Mouse (Mus musculus) kidney, embryonic 16.5 days (tissue): ENCODE data around the gene Brd3. TPM values are rescaled to one million over a fixed set of nuclear protein-coding genes. Genes with fewer than 3 reads are reported as not detected.

Experiments
- ATAC-seq: fragments of 200-750 bp; cut with Nextera tagmentation; 2 replicates; pipeline ENCODE4 v1.8.0; 2017; ENCODE audit warnings: moderate TSS enrichment; ENCODE audit not compliant: low FRiP score, low TSS enrichment
- H3K27ac ChIP-seq: fragments of 300-500 bp; sonication (generic); 2 replicates; pipeline ENCODE4 v1.5.1; 2014; ENCODE audit warnings: low read length
- H3K27me3 ChIP-seq: fragments of 300-500 bp; sonication (generic); 2 replicates; pipeline ENCODE4 v1.6.1; 2014; ENCODE audit warnings: low read length, control low read depth, mixed read lengths; ENCODE audit not compliant: insufficient read depth
- H3K36me3 ChIP-seq: fragments of 300-500 bp; sonication (generic); 2 replicates; pipeline ENCODE4 v1.6.1; 2014; ENCODE audit warnings: low read length, control low read depth, mixed read lengths; ENCODE audit not compliant: insufficient read depth
- H3K4me1 ChIP-seq: fragments of 300-500 bp; sonication (generic); 2 replicates; pipeline ENCODE4 v1.6.1; 2014; ENCODE audit warnings: low read length, control low read depth, mixed read lengths; ENCODE audit not compliant: insufficient read depth
- H3K4me2 ChIP-seq: fragments of 300-500 bp; sonication (generic); replicated peaks from 2 replicates; pipeline ENCODE4 v1.6.1; 2014; ENCODE audit warnings: low read depth, low read length
- H3K4me3 ChIP-seq: fragments of 300-500 bp; sonication (generic); 2 replicates; pipeline ENCODE4 v1.5.1; 2014; ENCODE audit warnings: mild to moderate bottlenecking, low read length
- H3K9ac ChIP-seq: fragments of 300-500 bp; sonication (generic); replicated peaks from 2 replicates; pipeline ENCODE4 v1.6.1; 2014; ENCODE audit warnings: low read length
- H3K9me3 ChIP-seq: fragments of 300-500 bp; sonication (generic); 2 replicates; pipeline ENCODE4 v1.6.1; 2016; ENCODE audit warnings: low read length, control low read depth
- WGBS: fragments of 180-500 bp; shearing (Covaris S2); extraction: QIAGEN DNeasy Blood & Tissue Kit; methylation state at CpG from one replicate; pipeline ENCODE4 v1.1.7; 2014; 5-methylcytosine and 5-hydroxymethylcytosine counted together
- polyA plus RNA-seq: library from polyadenylated mRNA; unstranded; fragments of >200 nt; fragmentation: Nextera tagmentation; extraction: Ambion mirVana; gene quantifications from 2 replicates; pipeline ENCODE4 v1.2.1, GENCODE M21; 2015

Gene Brd3
- polyA plus RNA-seq, 1 experiment from 2014 or later: 103 TPM

DNA sequence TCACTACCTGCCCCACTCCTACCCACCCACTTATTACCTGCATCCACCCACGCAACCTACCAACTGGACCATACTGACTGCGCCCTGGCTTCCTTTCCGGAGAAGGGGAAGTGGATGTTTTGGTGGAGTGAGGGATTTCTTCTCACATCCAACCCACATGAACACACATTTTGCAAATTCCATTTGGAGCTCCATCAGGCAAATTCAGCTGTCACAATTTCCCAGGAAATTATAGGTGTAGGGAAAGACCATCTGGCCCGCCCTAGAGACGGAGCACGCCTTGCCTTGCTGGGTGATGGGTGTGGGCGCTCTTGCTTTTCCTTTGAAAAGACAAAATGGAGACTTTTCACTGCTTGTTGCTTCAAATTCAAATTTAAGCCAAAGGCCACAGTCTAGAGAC is 76.8 kb downstream of the Brd3 start:
- H3K9ac ChIP-seq: no peak overlapping the region
- WGBS: 86% methylated on average over 7 of the region's 7 CpGs
- no peaks in the 10 kb centered on the region for H3K36me3 ChIP-seq
- H3K4me1 ChIP-seq: peaks cover 11% of the 10 kb centered on the region
- H3K27me3 ChIP-seq: no peaks in the 10 kb centered on the region
- no peak overlapping the region for H3K4me3 ChIP-seq
- ATAC-seq: no peak
- no peaks in the 10 kb centered on the region for H3K9me3 ChIP-seq
- H3K4me2 ChIP-seq: no peak overlapping the region
- no peak overlapping the region for H3K27ac ChIP-seq

DNA sequence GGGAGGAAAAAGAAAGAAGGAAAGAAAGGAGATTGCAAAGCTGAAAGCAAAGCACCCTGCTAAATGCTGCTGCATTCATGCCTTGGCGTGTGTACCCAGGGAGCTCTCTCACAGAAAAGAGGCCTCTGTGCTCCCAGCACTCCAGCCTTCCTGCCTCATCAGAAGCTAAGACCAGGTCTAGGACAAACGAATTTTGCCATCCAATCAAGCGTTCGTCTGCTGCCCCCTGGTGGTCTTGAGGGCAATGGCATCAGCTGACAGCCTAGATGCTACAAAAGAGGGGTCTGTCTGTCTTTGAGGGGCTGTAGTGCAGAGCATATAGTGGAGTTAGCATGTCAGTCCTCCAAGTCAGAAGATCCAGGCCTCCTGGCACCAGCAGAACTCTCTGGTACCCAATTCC is 79.4 kb downstream of the Brd3 start:
- no peak overlapping the region for H3K27ac ChIP-seq
- H3K4me2 ChIP-seq: no peak overlapping the region

DNA sequence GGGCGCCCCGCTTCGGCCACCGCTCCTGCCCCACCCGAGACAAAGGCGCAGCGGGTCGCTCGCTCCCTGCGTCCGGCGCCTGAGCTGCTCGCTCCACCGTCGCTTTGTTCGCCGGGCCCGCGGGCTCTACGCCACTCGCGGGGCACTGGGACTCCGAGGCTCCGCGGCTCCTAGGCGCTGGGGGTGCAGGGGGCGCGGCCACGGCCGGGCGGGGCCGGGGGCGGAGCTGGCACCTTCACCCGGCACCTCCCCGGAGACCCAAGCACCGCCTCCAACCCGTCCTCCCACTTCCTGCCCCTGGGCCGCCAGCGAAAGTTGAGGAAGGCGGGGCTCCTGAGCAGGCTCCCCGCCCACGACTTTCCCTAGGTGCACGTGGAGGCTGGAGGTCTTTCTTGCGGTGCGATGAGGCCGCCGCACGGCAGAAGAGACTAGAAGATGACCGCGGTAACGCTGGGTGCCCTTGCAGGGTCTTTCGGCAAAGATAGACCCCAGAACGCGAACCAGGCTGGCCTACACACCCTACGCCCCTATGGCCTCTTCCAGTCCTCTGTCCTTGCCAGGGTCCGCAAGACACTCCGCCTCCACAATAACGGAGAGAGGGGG is 80.5 kb downstream of the Brd3 start, which contains the start of gene Vav2:
Gene Vav2 (minus strand): TSS at position 179 of the 603 bp plus-strand sequence.
- Histone ChIP-seq H3K4me2 (peak within 1 kb of the TSS; percentile 99), H3K36me3 (no peaks in the 10 kb centered on the region), H3K4me1 (peaks cover 34% of the 10 kb centered on the region), H3K4me3 (peak within 1 kb of the TSS; percentile 72), H3K27ac (peak within 1 kb of the TSS; percentile 74), H3K9me3 (no peaks in the 10 kb centered on the region), H3K27me3 (no peaks in the 10 kb centered on the region), H3K9ac (peak within 1 kb of the TSS; percentile 82)
- ATAC-seq: peak; percentile 91
- WGBS: under 1% methylated on average over 58 of the region's 58 CpGs

More for the DNA sequence above, 79.4 kb downstream of the Brd3 start:
- WGBS: 0% methylated on average over 4 of the region's 4 CpGs
- Histone ChIP-seq H3K4me3 (no peak overlapping the region), H3K9me3 (no peaks in the 10 kb centered on the region), H3K4me1 (peaks cover 30% of the 10 kb centered on the region), H3K36me3 (no peaks in the 10 kb centered on the region), H3K9ac (no peak overlapping the region), H3K27me3 (no peaks in the 10 kb centered on the region)
- 0 out of 2 replicates have a peak, but pooled peaks have one; percentile 2 for ATAC-seq

DNA sequence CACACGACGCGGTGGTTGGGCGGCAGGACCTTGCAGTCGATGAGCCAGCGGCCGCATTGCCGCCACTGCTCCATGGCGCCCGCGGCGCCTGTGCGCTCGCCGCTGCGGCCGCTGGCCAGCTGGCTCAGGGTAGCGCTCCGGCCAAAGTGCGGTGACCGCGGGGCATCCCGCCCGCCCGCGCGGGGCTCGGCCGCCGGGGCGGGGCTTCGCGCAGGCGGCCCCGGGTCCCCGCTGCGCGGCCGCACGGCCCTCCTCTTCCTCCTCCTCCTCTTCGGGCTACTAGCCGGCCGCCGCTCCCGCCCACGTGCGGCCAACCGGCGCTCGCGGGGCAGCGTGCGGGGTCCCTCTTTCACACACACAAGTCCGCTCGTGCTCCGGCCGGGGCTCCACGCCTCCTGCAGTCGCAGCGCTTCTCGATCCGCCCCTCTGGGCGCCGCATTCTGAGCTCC is 81.0 kb downstream of the Brd3 start:
- H3K27me3 ChIP-seq: no peaks in the 10 kb centered on the region
- peak overlapping the region; percentile 99 for H3K4me2 ChIP-seq
- under 1% methylated on average over 58 of the region's 64 CpGs for WGBS
- peak; percentile 49 for ATAC-seq
- no peaks in the 10 kb centered on the region for H3K36me3 ChIP-seq
- H3K4me3 ChIP-seq: peak overlapping the region; percentile 72
- peak overlapping the region; percentile 82 for H3K9ac ChIP-seq
- H3K9me3 ChIP-seq: no peaks in the 10 kb centered on the region
- H3K27ac ChIP-seq: peak overlapping the region; percentile 74
- peaks cover 34% of the 10 kb centered on the region for H3K4me1 ChIP-seq

DNA sequence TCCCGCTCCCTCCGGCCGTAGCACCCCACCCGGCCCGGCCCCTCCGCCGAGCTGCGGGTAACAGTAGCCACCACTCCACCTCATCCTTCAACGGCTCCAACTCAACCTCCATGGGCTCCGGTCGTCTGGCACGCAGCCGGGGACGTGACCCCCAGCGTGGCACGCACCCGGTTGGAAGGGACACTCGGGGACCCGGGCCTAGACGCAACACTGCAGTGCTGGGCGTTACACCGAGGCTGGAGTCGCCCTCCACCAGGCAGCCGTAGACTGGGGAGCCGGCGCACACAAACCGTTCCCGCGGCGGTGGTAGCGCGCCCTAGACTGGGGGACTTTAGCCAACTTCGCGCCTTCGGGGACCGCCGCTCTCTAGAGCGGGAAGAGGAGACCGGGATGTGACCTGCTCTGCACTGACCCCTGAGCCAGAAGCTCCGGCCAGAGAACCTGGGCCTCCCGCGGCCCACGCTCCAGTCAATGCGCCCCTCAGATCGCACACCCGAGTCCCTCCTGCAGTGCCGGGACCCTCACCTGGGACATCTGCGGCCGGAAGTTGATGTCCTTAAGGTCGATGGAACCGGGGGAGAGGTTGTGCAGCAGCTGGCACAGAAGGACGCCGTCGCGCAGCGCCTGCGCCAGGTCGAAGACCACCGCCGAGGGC is 81.6 kb downstream of the Brd3 start:
- 0% methylated on average over 59 of the region's 60 CpGs for WGBS
- peak; percentile 20 for ATAC-seq

DNA sequence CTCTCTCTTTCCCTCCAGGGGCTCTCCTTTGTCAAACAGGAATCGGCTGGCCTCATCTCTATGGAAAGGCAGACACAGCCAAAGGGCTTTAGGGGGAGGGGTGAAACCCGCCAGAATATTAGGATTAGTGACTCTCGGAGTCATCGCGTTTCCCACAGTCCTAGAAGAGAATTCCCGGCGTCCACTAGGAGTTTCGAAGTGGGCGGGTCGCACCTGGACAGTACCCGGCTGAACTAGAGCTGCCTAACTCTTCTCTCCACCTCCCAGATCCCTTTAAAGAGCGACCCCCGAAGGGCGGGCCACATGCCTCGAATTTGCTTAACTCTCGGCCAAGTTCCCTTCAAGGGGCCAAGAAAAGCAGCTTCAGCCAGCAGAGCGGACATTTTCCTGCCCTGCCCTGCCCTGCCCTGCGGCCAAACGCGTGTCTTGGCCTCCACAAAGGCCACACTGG is 82.3 kb downstream of the Brd3 start:
- peak overlapping the region; percentile 82 for H3K9ac ChIP-seq
- peak overlapping the region; percentile 99 for H3K4me2 ChIP-seq
- no peak for ATAC-seq
- H3K4me1 ChIP-seq: peaks cover 38% of the 10 kb centered on the region
- no peaks in the 10 kb centered on the region for H3K9me3 ChIP-seq
- no peaks in the 10 kb centered on the region for H3K36me3 ChIP-seq
- peak overlapping the region; percentile 72 for H3K4me3 ChIP-seq
- whole genome bisulfite sequencing: 1% methylated on average over 20 of the region's 20 CpGs
- H3K27me3 ChIP-seq: no peaks in the 10 kb centered on the region
- H3K27ac ChIP-seq: peak overlapping the region; percentile 74

More for the DNA sequence above, 81.6 kb downstream of the Brd3 start:
- Histone ChIP-seq H3K4me1 (peaks cover 38% of the 10 kb centered on the region), H3K9me3 (no peaks in the 10 kb centered on the region), H3K36me3 (no peaks in the 10 kb centered on the region), H3K9ac (peak overlapping the region; percentile 82), H3K4me2 (peak overlapping the region; percentile 99), H3K27me3 (no peaks in the 10 kb centered on the region), H3K27ac (peak overlapping the region; percentile 74), H3K4me3 (peak overlapping the region; percentile 72)

DNA sequence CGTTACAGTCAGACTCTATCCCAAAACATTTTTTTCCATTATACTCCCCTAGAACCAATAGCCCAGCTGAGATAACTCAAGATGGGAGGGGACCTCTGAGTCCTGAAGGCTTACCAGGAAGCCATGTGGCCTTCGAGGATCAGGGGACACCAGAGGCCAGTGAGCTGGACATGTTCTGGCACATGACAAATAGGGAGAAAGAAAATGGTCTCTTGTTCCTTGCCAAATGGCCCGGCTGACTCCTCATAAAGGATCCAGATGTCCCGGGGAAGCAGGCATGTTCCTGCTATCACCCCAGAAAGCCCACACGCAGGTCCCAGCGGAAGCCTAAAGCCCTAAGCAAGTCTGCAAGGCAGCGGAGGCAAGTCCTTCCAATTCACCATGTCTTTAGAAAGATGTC is 83.9 kb downstream of the Brd3 start:
- H3K9ac ChIP-seq: no peak overlapping the region
- no peak overlapping the region for H3K27ac ChIP-seq
- no peaks in the 10 kb centered on the region for H3K27me3 ChIP-seq
- H3K9me3 ChIP-seq: no peaks in the 10 kb centered on the region
- H3K4me2 ChIP-seq: no peak overlapping the region
- H3K4me3 ChIP-seq: no peak overlapping the region
- no peaks in the 10 kb centered on the region for H3K36me3 ChIP-seq
- 58% methylated on average over 7 of the region's 7 CpGs for WGBS
- H3K4me1 ChIP-seq: peaks cover 53% of the 10 kb centered on the region
- no peak for ATAC-seq

DNA sequence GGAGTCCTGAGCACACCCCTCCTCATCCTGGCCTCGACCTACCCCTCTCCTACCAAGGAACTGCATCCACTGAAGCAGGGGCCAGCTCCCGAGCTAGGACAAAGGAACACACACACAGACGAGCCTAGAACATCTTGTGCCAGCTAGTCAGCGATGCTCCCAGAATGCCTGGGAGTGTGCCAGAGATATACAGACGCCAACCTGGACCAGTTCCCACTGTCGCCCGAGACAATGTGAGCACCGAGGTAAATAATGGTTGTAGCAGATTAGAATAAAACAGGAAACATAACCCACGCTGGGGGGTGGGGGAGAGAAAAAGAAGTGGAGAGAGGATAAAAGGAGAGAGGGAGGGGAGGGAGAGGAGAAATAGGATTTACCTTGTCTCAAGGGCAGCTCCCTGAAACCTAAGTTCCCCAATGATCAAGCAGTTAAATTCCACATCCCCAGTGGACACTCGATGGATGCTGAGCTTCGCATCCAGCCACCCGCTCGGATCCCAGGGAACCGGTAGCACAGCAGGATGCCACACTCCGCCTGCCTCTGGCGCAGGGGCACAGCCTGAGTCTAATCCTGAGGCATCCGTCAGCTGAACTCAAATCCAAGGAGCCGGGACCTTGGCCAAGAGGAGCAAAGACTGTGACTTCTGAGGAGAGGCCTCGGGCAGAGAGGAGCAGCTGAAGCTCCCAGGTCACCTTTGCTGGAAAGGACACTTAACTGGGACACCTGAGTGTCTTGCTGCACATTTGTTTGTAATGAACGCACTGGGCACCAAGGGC is 86.0 kb downstream of the Brd3 start:
- peaks cover 62% of the 10 kb centered on the region for H3K4me1 ChIP-seq
- no peak for ATAC-seq

DNA sequence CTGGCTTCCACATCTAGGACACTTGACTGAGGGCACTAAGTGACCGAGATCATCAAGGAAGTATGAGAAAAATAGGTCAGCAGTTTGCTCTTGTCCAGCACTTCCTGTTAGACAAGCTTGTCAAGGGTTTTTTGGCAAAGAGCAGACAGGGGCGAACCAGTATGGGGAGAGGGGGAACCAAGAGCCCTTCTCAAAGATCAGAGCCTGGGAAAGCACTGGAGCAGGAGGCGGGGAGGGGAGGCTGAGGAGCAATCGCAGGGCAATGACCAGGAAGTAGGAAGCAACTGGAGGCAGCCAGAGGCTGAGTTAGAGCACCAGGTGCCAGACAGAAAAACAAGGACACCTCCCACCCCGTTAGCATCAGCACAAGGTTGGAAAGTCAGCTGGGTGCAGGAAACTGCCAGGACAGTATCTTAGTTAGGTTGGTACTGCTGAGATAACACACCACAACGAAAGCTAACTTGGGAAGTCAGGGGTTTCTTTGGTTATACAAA is 88.8 kb downstream of the Brd3 start:
- Histone ChIP-seq H3K9ac (0 out of 2 replicates have a peak overlapping the region, but pooled peaks have one; percentile 23), H3K9me3 (no peaks in the 10 kb centered on the region), H3K4me3 (no peak overlapping the region), H3K27ac (peak overlapping the region; percentile 68), H3K36me3 (no peaks in the 10 kb centered on the region), H3K27me3 (no peaks in the 10 kb centered on the region), H3K4me1 (peaks cover 78% of the 10 kb centered on the region), H3K4me2 (0 out of 2 replicates have a peak overlapping the region, but pooled peaks have one; percentile 5)
- ATAC-seq: 0 out of 2 replicates have a peak, but pooled peaks have one; percentile 8
- 28% methylated on average over 6 of the region's 6 CpGs for WGBS

More for the DNA sequence above, 86.0 kb downstream of the Brd3 start:
- H3K9me3 ChIP-seq: no peaks in the 10 kb centered on the region
- no peak overlapping the region for H3K9ac ChIP-seq
- H3K36me3 ChIP-seq: no peaks in the 10 kb centered on the region
- H3K4me3 ChIP-seq: no peak overlapping the region
- no peaks in the 10 kb centered on the region for H3K27me3 ChIP-seq
- no peak overlapping the region for H3K4me2 ChIP-seq
- WGBS: 73% methylated on average over 20 of the region's 20 CpGs
- H3K27ac ChIP-seq: no peak overlapping the region
